Mouse (Mus musculus) midbrain, embryonic 16.5 days (tissue): ENCODE measurements around the gene Ehmt1. TPM values are rescaled to one million over a fixed set of nuclear protein-coding genes. Genes with fewer than 3 reads are reported as not detected.

Experiments used
- ATAC-seq: fragments of 200-750 bp; cut with Nextera tagmentation; 2 replicates; pipeline ENCODE4 v1.8.0; 2017; ENCODE audit warnings: moderate TSS enrichment
- H3K27ac ChIP-seq: fragments of 300-500 bp; sonication (generic); 2 replicates; pipeline ENCODE4 v1.5.1; 2014; ENCODE audit warnings: mild to moderate bottlenecking, low read length, mixed read lengths
- H3K27me3 ChIP-seq: fragments of 300-500 bp; sonication (generic); 2 replicates; pipeline ENCODE4 v1.6.1; 2014; ENCODE audit warnings: low read depth, low read length, mixed read lengths; ENCODE audit not compliant: control insufficient read depth, insufficient read depth
- H3K36me3 ChIP-seq: fragments of 300-500 bp; sonication (generic); 2 replicates; pipeline ENCODE4 v1.6.1; 2014; ENCODE audit warnings: mild to moderate bottlenecking, low read length, moderate library complexity, mixed read lengths; ENCODE audit not compliant: control insufficient read depth, insufficient read depth
- H3K4me1 ChIP-seq: fragments of 300-500 bp; sonication (generic); 2 replicates; pipeline ENCODE4 v1.6.1; 2014; ENCODE audit warnings: mild to moderate bottlenecking, low read length, mixed read lengths; ENCODE audit not compliant: control insufficient read depth, insufficient read depth
- H3K4me2 ChIP-seq: fragments of 300-500 bp; sonication (generic); 2 replicates; pipeline ENCODE4 v1.6.1; 2014; ENCODE audit warnings: mild to moderate bottlenecking, low read length, mixed read lengths
- H3K4me3 ChIP-seq: fragments of 300-500 bp; sonication (generic); 2 replicates; pipeline ENCODE4 v1.5.1; 2014; ENCODE audit warnings: low read depth, mild to moderate bottlenecking, low read length, moderate library complexity, mixed read lengths
- H3K9ac ChIP-seq: fragments of 300-500 bp; sonication (generic); 2 replicates; pipeline ENCODE4 v1.6.1; 2014; ENCODE audit warnings: low read depth, low read length, mixed read lengths
- H3K9me3 ChIP-seq: fragments of 300-500 bp; sonication (generic); replicated peaks from 2 replicates; pipeline ENCODE4 v1.6.1; 2014; ENCODE audit warnings: mild to moderate bottlenecking, low read length, mixed read lengths; ENCODE audit not compliant: control insufficient read depth, poor library complexity, severe bottlenecking
- WGBS: fragments of 180-500 bp; shearing (Covaris S2); extraction: QIAGEN DNeasy Blood & Tissue Kit; methylation state at CpG from one replicate; pipeline ENCODE4 v1.1.7; 2014; 5-methylcytosine and 5-hydroxymethylcytosine counted together
- polyA plus RNA-seq: library from polyadenylated mRNA; unstranded; fragments of >200 nt; fragmentation: Nextera tagmentation; extraction: Ambion mirVana; gene quantifications from 2 replicates; pipeline ENCODE4 v1.2.1, GENCODE M21; 2015

The Ehmt1 gene
- polyA plus RNA-seq, 1 experiment from 2014 or later: 90.7 TPM

GRCm38 (mm10) chr2:24923561-24923960 is 4.1 kb upstream of the Ehmt1 start:
- no peak overlapping the region for H3K9ac ChIP-seq
- H3K27ac ChIP-seq: no peak overlapping the region
- whole genome bisulfite sequencing: 61% methylated on average over 2 of the region's 2 CpGs
- H3K4me2 ChIP-seq: no peak overlapping the region
- no peaks in the 10 kb centered on the region for H3K4me1 ChIP-seq
- no peaks in the 10 kb centered on the region for H3K9me3 ChIP-seq
- peaks cover 5% of the 10 kb centered on the region; the same call in 1 of the 2 replicates for H3K36me3 ChIP-seq
- no peak overlapping the region for H3K4me3 ChIP-seq
- H3K27me3 ChIP-seq: no peaks in the 10 kb centered on the region
- no peak for ATAC-seq

- WGBS: 10% methylated on average over 8 of the region's 8 CpGs
- Histone ChIP-seq H3K9me3 (no peaks in the 10 kb centered on the region), H3K27ac (peak overlapping the region; percentile 97), H3K4me3 (peak overlapping the region; percentile 92), H3K4me1 (peaks cover 13% of the 10 kb centered on the region), H3K27me3 (no peaks in the 10 kb centered on the region), H3K36me3 (no peaks in the 10 kb centered on the region), H3K4me2 (peak overlapping the region; percentile 74), H3K9ac (peak overlapping the region; percentile 61)
- peak; percentile 53 for ATAC-seq
Observed at GRCm38 (mm10) chr2:24919839-24920175, 393 bp upstream of the Ehmt1 start.

GRCm38 (mm10) chr2:24914762-24915161 is 4.7 kb downstream of the Ehmt1 start:
- Histone ChIP-seq H3K4me2 (no peak overlapping the region), H3K4me3 (no peak overlapping the region), H3K4me1 (peaks cover 13% of the 10 kb centered on the region), H3K36me3 (no peaks in the 10 kb centered on the region), H3K27me3 (no peaks in the 10 kb centered on the region), H3K9ac (no peak overlapping the region), H3K9me3 (no peaks in the 10 kb centered on the region), H3K27ac (no peak overlapping the region)
- no peak for ATAC-seq
- WGBS: 87% methylated on average over 3 of the region's 3 CpGs

- no peaks in the 10 kb centered on the region for H3K27me3 ChIP-seq
- no peak for ATAC-seq
- H3K9me3 ChIP-seq: no peaks in the 10 kb centered on the region
- no peak overlapping the region for H3K4me2 ChIP-seq
- no peak overlapping the region for H3K27ac ChIP-seq
- H3K36me3 ChIP-seq: no peaks in the 10 kb centered on the region
- no peak overlapping the region for H3K4me3 ChIP-seq
- H3K4me1 ChIP-seq: peaks cover 6% of the 10 kb centered on the region
- no peak overlapping the region for H3K9ac ChIP-seq
Observed at GRCm38 (mm10) chr2:24912589-24912988, 6.8 kb downstream of the Ehmt1 start.

- Histone ChIP-seq H3K9ac (no peak overlapping the region), H3K27me3 (no peaks in the 10 kb centered on the region), H3K27ac (no peak overlapping the region), H3K4me3 (no peak overlapping the region), H3K9me3 (no peaks in the 10 kb centered on the region), H3K36me3 (no peaks in the 10 kb centered on the region), H3K4me2 (no peak overlapping the region), H3K4me1 (peaks cover 2% of the 10 kb centered on the region)
- no peak for ATAC-seq
- WGBS: 96% methylated on average over 4 of the region's 4 CpGs
Observed at GRCm38 (mm10) chr2:24912189-24912588, 7.2 kb downstream of the Ehmt1 start.

GRCm38 (mm10) chr2:24910481-24910880 is 8.9 kb downstream of the Ehmt1 start:
- Histone ChIP-seq H3K36me3 (no peaks in the 10 kb centered on the region), H3K4me1 (peaks cover 13% of the 10 kb centered on the region), H3K9ac (no peak overlapping the region), H3K4me2 (no peak overlapping the region), H3K27me3 (no peaks in the 10 kb centered on the region), H3K4me3 (no peak overlapping the region), H3K9me3 (no peaks in the 10 kb centered on the region), H3K27ac (no peak overlapping the region)
- WGBS: 97% methylated on average over 4 of the region's 4 CpGs
- ATAC-seq: no peak

- peaks cover 33% of the 10 kb centered on the region for H3K4me1 ChIP-seq
- peak overlapping the region; percentile 75 for H3K27ac ChIP-seq
- H3K36me3 ChIP-seq: no peaks in the 10 kb centered on the region
- H3K27me3 ChIP-seq: no peaks in the 10 kb centered on the region
- H3K4me3 ChIP-seq: no peak overlapping the region
- H3K4me2 ChIP-seq: peak overlapping the region; percentile 31
- WGBS: 8% methylated on average over 2 of the region's 2 CpGs
- H3K9ac ChIP-seq: no peak overlapping the region
- ATAC-seq: no peak
- no peaks in the 10 kb centered on the region for H3K9me3 ChIP-seq
Observed at GRCm38 (mm10) chr2:24905653-24906155, 13.7 kb downstream of the Ehmt1 start.

- H3K27ac ChIP-seq: peak overlapping the region; percentile 75
Observed at GRCm38 (mm10) chr2:24904823-24905652, 14.4 kb downstream of the Ehmt1 start.

GRCm38 (mm10) chr2:24902999-24903398 is 16.4 kb downstream of the Ehmt1 start:
- H3K27ac ChIP-seq: no peak overlapping the region
- no peak for ATAC-seq
- no peaks in the 10 kb centered on the region for H3K9me3 ChIP-seq
- H3K36me3 ChIP-seq: no peaks in the 10 kb centered on the region
- 91% methylated on average over 6 of the region's 6 CpGs for WGBS
- no peak overlapping the region for H3K9ac ChIP-seq
- no peaks in the 10 kb centered on the region for H3K27me3 ChIP-seq
- no peak overlapping the region for H3K4me3 ChIP-seq
- H3K4me2 ChIP-seq: no peak overlapping the region
- peaks cover 33% of the 10 kb centered on the region for H3K4me1 ChIP-seq

More at GRCm38 (mm10) chr2:24904823-24905652, 14.4 kb downstream of the Ehmt1 start:
- WGBS: 33% methylated on average over 11 of the region's 11 CpGs
- peak overlapping the region; percentile 40; the same call in 1 of the 2 replicates for H3K9ac ChIP-seq
- no peaks in the 10 kb centered on the region for H3K9me3 ChIP-seq
- peaks cover 33% of the 10 kb centered on the region for H3K4me1 ChIP-seq
- H3K4me3 ChIP-seq: no peak overlapping the region
- H3K27me3 ChIP-seq: no peaks in the 10 kb centered on the region
- H3K36me3 ChIP-seq: no peaks in the 10 kb centered on the region
- H3K4me2 ChIP-seq: peak overlapping the region; percentile 31
- ATAC-seq: peak; percentile 39; the same call in 1 of the 2 replicates
